Mouse (Mus musculus): ENCODE results near the gene Clstn2.

Clstn2 gene

GRCm38 (mm10) chr9:97679878-97680277, 353.1 kb downstream of the Clstn2 start:
- DNase-seq (ENCODE audit: low spot score in 2 of 2): no peak

- DNase-seq (ENCODE audit: low spot score in 2 of 2): no peak
Observed at GRCm38 (mm10) chr9:97679106-97679505, 353.9 kb downstream of the Clstn2 start.

GRCm38 (mm10) chr9:97677075-97677474, 355.9 kb downstream of the Clstn2 start:
- no peak for DNase-seq (ENCODE audit: low spot score in 2 of 2)

- DNase-seq (ENCODE audit: low spot score in 2 of 2): no peak
Observed at GRCm38 (mm10) chr9:97672681-97673080, 360.3 kb downstream of the Clstn2 start.

GRCm38 (mm10) chr9:97672224-97672623, 360.8 kb downstream of the Clstn2 start:
- DNase-seq (ENCODE audit: low spot score in 2 of 2): no peak

- no peak for DNase-seq (ENCODE audit: low spot score in 2 of 2)
Observed at GRCm38 (mm10) chr9:97670666-97671065, 362.3 kb downstream of the Clstn2 start.

- DNase-seq (ENCODE audit: low spot score in 2 of 2): no peak
Observed at GRCm38 (mm10) chr9:97660989-97661388, 372.0 kb downstream of the Clstn2 start.

- no peak for DNase-seq (ENCODE audit: low spot score in 2 of 2)
Observed at GRCm38 (mm10) chr9:97658736-97659135, 374.2 kb downstream of the Clstn2 start.

GRCm38 (mm10) chr9:97648409-97648808, 384.6 kb downstream of the Clstn2 start:
- DNase-seq (ENCODE audit: low spot score in 2 of 2): no peak

GRCm38 (mm10) chr9:97645746-97646145, 387.2 kb downstream of the Clstn2 start:
- DNase-seq (ENCODE audit: low spot score in 2 of 2): no peak

- DNase-seq (ENCODE audit: low spot score in 2 of 2): no peak
Observed at GRCm38 (mm10) chr9:97642396-97642795, 390.6 kb downstream of the Clstn2 start.

GRCm38 (mm10) chr9:97639967-97640549, 392.9 kb downstream of the Clstn2 start:
- no peak for DNase-seq (ENCODE audit: low spot score in 2 of 2)

GRCm38 (mm10) chr9:97638683-97639354, 394.2 kb downstream of the Clstn2 start:
- DNase-seq (ENCODE audit: low spot score in 2 of 2): no peak

GRCm38 (mm10) chr9:97635351-97635750, 397.6 kb downstream of the Clstn2 start:
- DNase-seq (ENCODE audit: low spot score in 2 of 2): no peak

- no peak for DNase-seq (ENCODE audit: low spot score in 2 of 2)
Observed at GRCm38 (mm10) chr9:97634831-97635230, 398.1 kb downstream of the Clstn2 start.

GRCm38 (mm10) chr9:97629180-97629579, 403.8 kb downstream of the Clstn2 start:
- DNase-seq (ENCODE audit: low spot score in 2 of 2): no peak

- DNase-seq (ENCODE audit: low spot score in 2 of 2): no peak
Observed at GRCm38 (mm10) chr9:97628361-97628908, 404.5 kb downstream of the Clstn2 start.

GRCm38 (mm10) chr9:97627916-97628315, 405.1 kb downstream of the Clstn2 start:
- DNase-seq (ENCODE audit: low spot score in 2 of 2): no peak

- no peak for DNase-seq (ENCODE audit: low spot score in 2 of 2)
Observed at GRCm38 (mm10) chr9:97610566-97610965, 422.4 kb downstream of the Clstn2 start.

GRCm38 (mm10) chr9:97603729-97604128, 429.3 kb downstream of the Clstn2 start:
- no peak for DNase-seq (ENCODE audit: low spot score in 2 of 2)

GRCm38 (mm10) chr9:97602476-97602875, 430.5 kb downstream of the Clstn2 start:
- DNase-seq (ENCODE audit: low spot score in 2 of 2): no peak

- no peak for DNase-seq (ENCODE audit: low spot score in 2 of 2)
Observed at GRCm38 (mm10) chr9:97599006-97599405, 434.0 kb downstream of the Clstn2 start.

GRCm38 (mm10) chr9:97590712-97591111, 442.3 kb downstream of the Clstn2 start:
- DNase-seq (ENCODE audit: low spot score in 2 of 2): no peak

Data from frontal cortex, postnatal 25 days (tissue).